Mouse (Mus musculus) neutrophil, adult 83 days (primary cell): ENCODE data around the gene Mlxipl. TPM values are rescaled to one million over a fixed set of nuclear protein-coding genes. Genes with fewer than 3 reads are reported as not detected.

ENCODE experiments used
- total RNA-seq, 2 experiments: library from RNA; stranded (reverse); gene quantifications; one replicate each; pipeline ENCODE4 v1.2.4; 2023

The Mlxipl gene
- total RNA-seq: 1 to 10 TPM; 1.1 to 1.3 TPM

GRCm38 (mm10) chr5:135089653-135090052, at the start of gene Mlxipl:
Gene Mlxipl (plus strand): TSS chr5:135089890.

DNA sequence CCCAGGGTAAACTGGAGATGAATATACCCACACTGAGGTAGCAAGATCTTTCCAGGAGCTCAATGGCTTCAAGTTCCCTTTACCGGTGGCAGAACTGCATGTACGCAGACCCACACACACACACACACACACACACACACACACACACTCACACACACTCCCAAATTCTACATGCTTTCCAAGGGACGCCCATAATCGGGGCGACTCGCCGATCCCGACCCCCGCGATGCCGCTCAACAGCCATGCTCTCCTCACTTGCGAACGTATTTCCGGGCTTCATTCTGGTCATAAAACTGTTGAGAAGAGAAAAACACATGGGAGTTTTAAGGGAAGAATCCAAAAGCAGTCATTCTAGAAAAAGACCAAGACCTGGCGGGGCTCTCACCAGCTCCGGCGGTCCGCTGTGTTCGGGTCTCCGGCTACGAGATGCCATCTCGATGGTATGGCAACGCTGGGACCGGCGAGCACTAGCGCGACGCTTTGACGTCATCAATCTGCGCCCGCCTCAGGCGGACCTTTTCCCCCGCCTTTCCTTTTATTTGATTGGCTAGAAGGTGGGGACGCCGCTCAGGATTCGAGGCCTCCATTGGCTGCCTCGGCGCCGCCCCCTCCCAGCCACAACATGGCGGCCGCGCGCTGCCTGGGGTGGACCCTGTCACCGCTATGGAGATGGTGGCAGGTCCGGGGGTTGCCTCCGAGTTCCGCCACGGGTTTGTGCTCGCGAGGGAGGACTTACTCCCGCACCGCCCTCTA, 25.9 kb upstream of the Mlxipl start, which contains the start of gene Dnajc30:
Gene Dnajc30 (plus strand): TSS at position 574 of the 753 bp plus-strand sequence.

DNA sequence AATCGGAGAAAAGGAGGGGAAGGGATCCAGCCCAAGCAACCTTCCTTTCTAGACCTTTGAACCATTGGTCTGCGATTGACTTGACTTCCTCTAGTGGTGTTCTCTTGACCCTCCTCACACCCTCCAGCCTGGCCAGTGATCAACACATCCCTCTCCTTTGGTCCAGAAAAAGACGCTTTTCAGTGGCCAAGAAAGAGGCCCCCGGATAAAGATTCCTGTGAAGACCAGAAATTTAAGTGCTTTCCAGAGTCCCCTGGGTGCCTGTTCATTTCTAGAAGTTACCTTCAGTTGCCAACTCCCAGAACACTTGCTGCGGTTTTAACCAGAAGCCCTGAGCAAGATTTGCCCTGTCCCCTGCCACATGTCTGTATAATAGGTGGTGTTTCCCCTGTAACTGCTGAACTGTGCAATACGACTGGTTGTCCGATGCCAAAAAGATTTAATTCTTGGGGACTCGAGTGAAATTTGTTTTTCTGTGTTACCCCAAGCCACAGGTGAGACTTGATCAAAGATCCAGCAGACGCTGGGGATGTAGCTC, 24.7 kb upstream of the Mlxipl start, which contains the start of gene Bud23:
Gene Bud23 (minus strand): TSS at position 51 of the 538 bp plus-strand sequence.

DNA sequence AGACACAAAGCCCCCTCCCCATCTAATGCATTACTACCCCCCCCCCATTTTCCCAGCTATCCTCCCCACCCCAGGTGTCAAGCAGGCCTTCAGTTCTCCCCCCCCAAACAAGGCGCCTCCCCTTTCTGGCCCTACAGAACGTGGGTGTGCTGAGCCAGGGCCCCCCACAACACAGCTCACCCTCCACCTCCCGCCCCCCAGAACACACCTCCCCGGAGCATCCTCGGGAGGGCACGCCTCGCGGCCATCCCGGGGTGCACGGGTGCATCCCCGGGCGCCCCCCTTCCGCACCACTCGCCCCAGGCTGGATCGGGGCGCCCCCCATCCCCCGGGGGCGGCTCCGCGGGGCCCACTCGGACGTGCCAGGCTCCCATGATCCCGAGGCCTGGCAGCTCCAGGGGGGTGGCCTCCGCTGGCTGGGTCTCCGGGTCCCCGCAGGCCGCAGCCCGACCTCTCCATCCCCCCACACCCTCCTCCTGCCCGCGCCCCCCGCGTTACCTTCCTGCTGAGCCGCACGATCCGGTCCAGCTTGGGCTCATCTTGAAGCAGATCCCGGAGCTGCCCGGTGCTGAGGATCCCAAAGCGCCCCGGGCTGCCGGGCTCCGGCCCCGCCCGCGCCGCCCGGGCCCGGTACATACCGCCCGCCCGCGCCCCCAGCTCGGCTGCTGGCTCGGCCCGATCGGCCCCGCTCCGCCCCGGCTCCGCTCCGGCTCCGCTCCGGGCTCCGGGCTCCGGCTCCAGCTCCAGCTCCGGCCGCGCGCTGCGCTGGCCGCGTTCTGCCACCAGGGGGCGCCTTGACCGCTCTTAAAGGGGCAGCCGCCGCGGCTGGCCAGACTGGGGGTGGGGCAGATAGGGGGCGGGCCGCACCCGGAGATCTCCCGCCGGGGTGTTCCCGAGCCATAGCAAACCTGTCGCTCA, 11.9 kb upstream of the Mlxipl start, which contains the start of gene Vps37d:
Gene Vps37d (minus strand): TSS at position 703 of the 918 bp plus-strand sequence.

DNA sequence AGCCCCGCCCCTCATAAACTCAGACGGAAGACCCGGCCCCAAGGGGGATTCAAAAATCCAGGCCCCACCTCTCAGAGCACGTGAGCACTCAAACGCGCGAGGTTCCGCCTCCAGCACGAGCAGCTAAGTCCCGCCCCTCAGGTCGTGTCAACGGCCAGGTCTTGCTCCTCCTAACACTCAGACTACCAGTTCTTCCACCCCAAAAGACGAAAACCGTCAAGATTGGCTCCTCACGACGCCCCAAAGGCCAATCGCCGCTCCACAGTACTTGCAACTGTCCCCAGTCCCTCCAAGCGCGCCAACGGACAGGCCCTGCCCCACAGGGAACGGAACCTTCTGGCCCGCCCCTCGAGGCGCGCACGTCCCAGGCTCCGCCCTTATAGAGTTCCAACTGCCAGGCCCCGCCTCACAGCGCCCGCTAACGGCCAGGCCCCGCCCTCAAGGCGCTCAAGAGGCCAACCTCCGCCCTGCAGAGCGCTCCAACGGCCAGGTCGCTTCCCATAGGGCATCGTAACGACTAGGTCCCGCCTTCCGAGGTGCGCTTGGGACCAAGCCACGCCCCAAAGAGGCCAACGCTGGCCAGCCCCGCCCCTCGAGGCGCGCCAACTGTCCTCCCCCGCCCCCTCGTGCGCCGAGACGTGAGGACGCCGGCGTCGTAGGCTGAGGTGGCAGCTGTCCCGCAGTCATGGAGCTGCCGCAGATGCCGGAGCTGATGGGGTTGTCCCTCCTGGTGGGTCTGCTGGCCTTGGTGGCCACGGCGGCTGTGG, 59.5 kb downstream of the Mlxipl start, which contains the start of gene Tbl2:
Gene Tbl2 (plus strand): TSS at position 605 of the 767 bp plus-strand sequence.

GRCm38 (mm10) chr5:135168063-135169062, 78.7 kb downstream of the Mlxipl start, which contains the start of gene Bcl7b:
Gene Bcl7b (plus strand): TSS chr5:135168283.

DNA sequence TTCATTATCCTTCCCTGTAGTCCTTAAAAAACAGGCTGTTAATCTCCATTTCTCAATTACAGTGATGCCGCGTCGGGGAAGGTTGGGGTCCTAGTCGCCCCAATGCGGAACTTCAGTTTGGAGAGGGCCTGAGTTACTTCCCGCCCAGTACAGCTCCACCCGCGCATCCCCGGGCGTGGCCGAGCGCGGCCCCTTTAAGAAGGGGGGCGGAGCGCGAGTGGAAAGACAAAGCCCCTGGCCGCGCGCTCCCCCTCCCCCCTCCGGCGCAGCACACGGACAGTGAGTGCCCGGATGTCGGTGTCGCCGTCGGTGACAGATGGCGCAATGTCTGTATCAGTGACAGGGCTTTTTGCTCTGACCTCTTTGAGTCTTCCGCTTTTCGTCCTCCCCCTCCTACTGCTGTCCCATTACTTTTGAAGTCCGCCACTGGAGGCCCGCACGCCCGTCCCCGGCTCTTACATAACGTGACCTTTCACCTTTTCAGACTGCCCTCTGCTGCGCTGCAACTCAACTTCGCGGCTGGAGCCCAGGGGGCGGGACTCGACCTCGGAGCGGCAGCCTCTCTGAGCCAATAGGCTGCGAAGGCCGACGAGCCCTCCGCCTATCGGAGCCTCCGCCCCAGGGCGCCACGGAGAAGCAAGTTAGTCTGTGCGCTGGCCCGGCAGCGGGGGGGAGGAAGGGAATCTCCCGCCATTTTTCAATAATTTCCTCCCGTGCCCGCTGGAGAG, 97.1 kb downstream of the Mlxipl start, which contains the start of gene Baz1b:
Gene Baz1b (plus strand): TSS at position 644 of the 728 bp plus-strand sequence.

Other genes with a start within 250 kb of the Mlxipl start
- not detected for gene Tmem270, start 183.2 kb upstream of the Mlxipl start, total RNA-seq
- 10 to 100 TPM; 23.0 to 34.6 TPM for gene Cldn13, start 174.4 kb upstream of the Mlxipl start, total RNA-seq
- gene Mettl27, start 157.5 kb upstream of the Mlxipl start, total RNA-seq: 1 to 10 TPM; 1.3 to 6.4 TPM
- not detected for gene Cldn4, start 143.0 kb upstream of the Mlxipl start, total RNA-seq
- not detected for gene Cldn3, start 103.7 kb upstream of the Mlxipl start, total RNA-seq
- 10 to 100 TPM; 20.8 to 24.5 TPM for gene Abhd11, start 80.7 kb upstream of the Mlxipl start, total RNA-seq
- under 1 TPM; 0.46 to 0.53 TPM for gene Stx1a, start 66.4 kb upstream of the Mlxipl start, total RNA-seq
- gene Dnajc30, start 25.7 kb upstream of the Mlxipl start, total RNA-seq: 10 to 100 TPM; 12.1 to 13.1 TPM
- 10 to 100 TPM; 28.8 to 29.4 TPM for gene Bud23, start 24.9 kb upstream of the Mlxipl start, total RNA-seq
- not detected for gene Vps37d, start 11.6 kb upstream of the Mlxipl start, total RNA-seq
- 10 to 100 TPM in 1 of 2 experiments, 1 to 10 TPM in 1; 8.3 to 10.7 TPM for gene Tbl2, start 59.8 kb downstream of the Mlxipl start, total RNA-seq
- gene Bcl7b, start 78.4 kb downstream of the Mlxipl start, total RNA-seq: 10 to 100 TPM; 25.0 to 26.4 TPM
- 10 to 100 TPM; 89.4 to 94.1 TPM for gene Baz1b, start 97.4 kb downstream of the Mlxipl start, total RNA-seq
- gene Fzd9, start 161.3 kb downstream of the Mlxipl start, total RNA-seq: not detected